9 mouse cellular contexts compared by ENCODE assay signal in genomic region chr11:107014597-107015309, GRCm38 (mm10). TPM values are rescaled to one million over a fixed set of nuclear protein-coding genes. Genes with fewer than 3 reads are reported as not detected.
DNase-seq lines count a peak whose midpoint lies in the region; ATAC-seq and TF ChIP-seq lines count a peak whose summit lies in the region.
"Had no signal": no experiment of that assay in that cellular context is flagged by ENCODE, and none has a peak within 500 bp of the region (broad histone marks: within the 10 kb centered on the region; RNA-seq: fewer than 3 reads in every experiment).

No protein-coding gene starts in this region.

- no peak overlapping the region for H3K27ac ChIP-seq in kidney, postnatal 0 days
- H3K27ac ChIP-seq in kidney, embryonic 14.5 days (ENCODE audit: low read depth, low read length), result no peak overlapping the region
- H3K27ac ChIP-seq in liver, adult 2 months (replicated peaks; ENCODE audit: insufficient read depth, low read depth, low read length), result peak overlapping the region; percentile 81
- H3K27ac ChIP-seq: limb, embryonic 12.5 days had no signal

- no peaks in the 10 kb centered on the region for H3K36me3 ChIP-seq in kidney, postnatal 0 days (ENCODE audit: insufficient read depth, low read length)
- H3K36me3 ChIP-seq in kidney, embryonic 14.5 days (ENCODE audit: control insufficient read depth, insufficient read depth, low read length), result no peaks in the 10 kb centered on the region
- no peaks in the 10 kb centered on the region for H3K36me3 ChIP-seq in liver, adult 2 months (ENCODE audit: control insufficient read depth, insufficient read depth, low read length)
- H3K36me3 ChIP-seq: limb, embryonic 12.5 days had no signal

- no peak overlapping the region for H3K4me2 ChIP-seq in kidney, postnatal 0 days (ENCODE audit: low read length)
- no peak overlapping the region for H3K4me2 ChIP-seq in kidney, embryonic 14.5 days (replicated peaks; ENCODE audit: low read depth, low read length)
- H3K4me2 ChIP-seq: limb, embryonic 12.5 days had no signal

- DNase-seq in kidney, postnatal 0 days (ENCODE audit: low spot score), result no peak
- DNase-seq in adrenal gland, postnatal 10 days, result peak; percentile 35
- DNase-seq in liver, adult 2 months (ENCODE audit: extremely low read depth, low read depth, low spot score), result peak; percentile 85
- peak; percentile 56 for DNase-seq in testis, postnatal 10 days (ENCODE audit: low spot score)
- DNase-seq in ovary, postnatal 10 days (ENCODE audit: low spot score), result no peak
- DNase-seq in left cerebral cortex, adult 9 months (ENCODE audit: low spot score in 2 of 2), result no peak

- no peak for TF ChIP-seq POLR2A in liver, adult 2 months (IDR thresholded peaks at IDR 0.05; ENCODE audit: extremely low read depth, insufficient read depth, low read length)

- no peaks in the 10 kb centered on the region for H3K4me1 ChIP-seq in kidney, postnatal 0 days (replicated peaks; ENCODE audit: insufficient read depth, low read length)
- H3K4me1 ChIP-seq in kidney, embryonic 14.5 days (ENCODE audit: control insufficient read depth, insufficient read depth, low read length), result peaks cover 9% of the 10 kb centered on the region; the same call in 1 of the 2 replicates
- peaks cover 12% of the 10 kb centered on the region; the same call in 1 of the 2 replicates for H3K4me1 ChIP-seq in liver, adult 2 months (ENCODE audit: control insufficient read depth, insufficient read depth, low read length)

- H3K9me3 ChIP-seq in kidney, postnatal 0 days (replicated peaks; ENCODE audit: low read length), result no peaks in the 10 kb centered on the region
- no peaks in the 10 kb centered on the region for H3K9me3 ChIP-seq in kidney, embryonic 14.5 days (ENCODE audit: control insufficient read depth, low read length)
- H3K9me3 ChIP-seq: limb, embryonic 12.5 days had no signal

- no peak overlapping the region for H3K9ac ChIP-seq in kidney, postnatal 0 days (ENCODE audit: low read depth, low read length)
- H3K9ac ChIP-seq in kidney, embryonic 14.5 days (ENCODE audit: low read depth, low read length), result no peak overlapping the region
- peak overlapping the region; percentile 33 for H3K9ac ChIP-seq in liver, adult 2 months (ENCODE audit: low read depth, low read length)
- H3K9ac ChIP-seq: limb, embryonic 12.5 days had no signal

- H3K4me3 ChIP-seq in kidney, postnatal 0 days (replicated peaks; ENCODE audit: low read depth, low read length), result no peak overlapping the region
- H3K4me3 ChIP-seq in kidney, embryonic 14.5 days (ENCODE audit: low read length), result no peak overlapping the region
- peak overlapping the region; percentile 1; the same call in 1 of the 2 replicates for H3K4me3 ChIP-seq in liver, adult 2 months (ENCODE audit: insufficient read depth, low read depth, low read length)
- H3K4me3 ChIP-seq: limb, embryonic 12.5 days had no signal

- H3K79me2 ChIP-seq in liver, adult 2 months (ENCODE audit: control insufficient read depth, insufficient read depth, low read length), result no peaks in the 10 kb centered on the region

- peak; percentile 53 for TF ChIP-seq CTCF in kidney, postnatal 0 days (IDR thresholded peaks at IDR 0.05; ENCODE audit: low read depth)
- peak; percentile 34; the same call in 1 of the 2 replicates for TF ChIP-seq CTCF in liver, adult 2 months (IDR thresholded peaks at IDR 0.05; ENCODE audit: low read depth, low read length)

- H3K27me3 ChIP-seq in kidney, postnatal 0 days (ENCODE audit: insufficient read depth, low read length), result no peaks in the 10 kb centered on the region
- no peaks in the 10 kb centered on the region for H3K27me3 ChIP-seq in kidney, embryonic 14.5 days (ENCODE audit: control insufficient read depth, insufficient read depth, low read length)
- H3K27me3 ChIP-seq in liver, adult 2 months (ENCODE audit: control insufficient read depth, insufficient read depth, low read length), result no peaks in the 10 kb centered on the region
- H3K27me3 ChIP-seq: limb, embryonic 12.5 days had no signal

- ATAC-seq in kidney, postnatal 0 days (replicated peaks; ENCODE audit: low FRiP score, low read depth), result no peak
- ATAC-seq in kidney, embryonic 14.5 days (ENCODE audit: low FRiP score, low TSS enrichment), result no peak
- ATAC-seq in megakaryocyte-erythroid progenitor cell, adult 5-6 weeks (replicated peaks; ENCODE audit: low FRiP score, low TSS enrichment, poor library complexity, severe bottlenecking), result no peak

- 47% methylated on average over 14 of the region's 14 CpGs for WGBS in kidney, postnatal 0 days
- WGBS in kidney, embryonic 14.5 days, result 55% methylated on average over 14 of the region's 14 CpGs
- WGBS in liver, adult 2 months, result 15% methylated on average over 14 of the region's 14 CpGs

RNA-seq across cellular contexts. Expression of gene 1810010H24Rik, which starts 10.7 kb away (rescaled TPM):
- 4.2 and 5.1 TPM in 2 replicates for polyA plus RNA-seq in kidney, postnatal 0 days (2015; fragmentation: Nextera tagmentation; extraction: Ambion mirVana)
- 3.1 and 3.4 TPM in 2 replicates for polyA plus RNA-seq in kidney, embryonic 14.5 days (2014; fragmentation: Nextera tagmentation; extraction: Ambion mirVana)
- 1 to 10 TPM; 1.8 to 2.9 TPM for total RNA-seq in adrenal gland, postnatal 10 days (2021)
- total RNA-seq in liver, adult 2 months (2014; rRNA removed), result 3.0 and 3.5 TPM in 2 replicates
- 2.8 and 3.4 TPM in 2 replicates for polyA plus RNA-seq in liver, adult 2 months (2012; rRNA removed)
- total RNA-seq in megakaryocyte-erythroid progenitor cell, adult 5-6 weeks (2014; fragmentation: Nextera tagmentation), result 1.7 TPM in 1 of 2 replicates, not detected in the other
- total RNA-seq in megakaryocyte-erythroid progenitor cell, adult 5-6 weeks (2017), result 1.3 TPM in 1 of 2 replicates, not detected in the other

RNA-seq across cellular contexts. Expression of gene Kpna2, which starts 15.4 kb away (rescaled TPM):
- 157 and 170 TPM in 2 replicates for polyA plus RNA-seq in kidney, postnatal 0 days (2015; fragmentation: Nextera tagmentation; extraction: Ambion mirVana)
- 403 and 460 TPM in 2 replicates for polyA plus RNA-seq in kidney, embryonic 14.5 days (2014; fragmentation: Nextera tagmentation; extraction: Ambion mirVana)
- total RNA-seq in adrenal gland, postnatal 10 days (2021), result 10 to 100 TPM; 45.3 to 46.7 TPM
- total RNA-seq in liver, adult 2 months (2014; rRNA removed), result 28.0 and 32.2 TPM in 2 replicates
- 17.0 and 20.9 TPM in 2 replicates for polyA plus RNA-seq in liver, adult 2 months (2012; rRNA removed)
- total RNA-seq in megakaryocyte-erythroid progenitor cell, adult 5-6 weeks (2014; fragmentation: Nextera tagmentation), result 179 and 203 TPM in 2 replicates
- total RNA-seq in megakaryocyte-erythroid progenitor cell, adult 5-6 weeks (2017), result 146 and 149 TPM in 2 replicates

Comparison
In these comparisons a context has a peak if more than half of its experiments do, and no peak if none do; other contexts are left out.
1. DNase-seq: peak in adrenal gland, postnatal 10 days (single experiment), liver, adult 2 months (single experiment) and testis, postnatal 10 days (single experiment); none in kidney, postnatal 0 days (single experiment), ovary, postnatal 10 days (single experiment) and left cerebral cortex, adult 9 months (0 of 2).